Mouse (Mus musculus) lung, embryonic 16.5 days (tissue): Measurements from ENCODE around the gene Sft2d1. TPM values are rescaled to one million over a fixed set of nuclear protein-coding genes. Genes with fewer than 3 reads are reported as not detected.

Experiments
- ATAC-seq: fragments of 200-750 bp; cut with Nextera tagmentation; 2 replicates; pipeline ENCODE4 v1.8.0; 2017; ENCODE audit warnings: low read depth, mild to moderate bottlenecking, moderate library complexity
- H3K27ac ChIP-seq: fragments of 300-500 bp; sonication (generic); 2 replicates; pipeline ENCODE4 v1.5.1; 2014; ENCODE audit warnings: mild to moderate bottlenecking, control low read depth, low read length
- H3K27me3 ChIP-seq: fragments of 300-500 bp; sonication (generic); 2 replicates; pipeline ENCODE4 v1.6.1; 2014; ENCODE audit warnings: low read depth, low read length, mixed read lengths; ENCODE audit not compliant: control insufficient read depth, insufficient read depth
- H3K36me3 ChIP-seq: fragments of 300-500 bp; sonication (generic); 2 replicates; pipeline ENCODE4 v1.6.1; 2014; ENCODE audit warnings: low read length; ENCODE audit not compliant: control insufficient read depth, insufficient read depth
- H3K4me1 ChIP-seq: fragments of 300-500 bp; sonication (generic); replicated peaks from 2 replicates; pipeline ENCODE4 v1.6.1; 2014; ENCODE audit warnings: low read length, mixed read lengths; ENCODE audit not compliant: control insufficient read depth, insufficient read depth
- H3K4me2 ChIP-seq: fragments of 300-500 bp; sonication (generic); 2 replicates; pipeline ENCODE4 v1.6.1; 2014; ENCODE audit warnings: low read depth, low read length, control low read depth
- H3K4me3 ChIP-seq: fragments of 300-500 bp; sonication (generic); 2 replicates; pipeline ENCODE4 v1.5.1; 2014; ENCODE audit warnings: mild to moderate bottlenecking, low read length, control low read depth
- H3K9ac ChIP-seq: fragments of 300-500 bp; sonication (generic); 2 replicates; pipeline ENCODE4 v1.6.1; 2014; ENCODE audit warnings: low read length, control low read depth
- H3K9me3 ChIP-seq: fragments of 300-500 bp; sonication (generic); 2 replicates; pipeline ENCODE4 v1.6.1; 2016; ENCODE audit warnings: low read length; ENCODE audit not compliant: control insufficient read depth
- WGBS: fragments of 180-500 bp; shearing (Covaris S2); extraction: QIAGEN DNeasy Blood & Tissue Kit; methylation state at CpG from one replicate; pipeline ENCODE4 v1.1.7; 2014; 5-methylcytosine and 5-hydroxymethylcytosine counted together
- polyA plus RNA-seq: library from polyadenylated mRNA; unstranded; fragments of >200 nt; fragmentation: Nextera tagmentation; extraction: Ambion mirVana; gene quantifications from 2 replicates; pipeline ENCODE4 v1.2.1, GENCODE M21; 2015

Gene Sft2d1
- polyA plus RNA-seq, 1 experiment from 2014 or later = 83.6 TPM

DNA sequence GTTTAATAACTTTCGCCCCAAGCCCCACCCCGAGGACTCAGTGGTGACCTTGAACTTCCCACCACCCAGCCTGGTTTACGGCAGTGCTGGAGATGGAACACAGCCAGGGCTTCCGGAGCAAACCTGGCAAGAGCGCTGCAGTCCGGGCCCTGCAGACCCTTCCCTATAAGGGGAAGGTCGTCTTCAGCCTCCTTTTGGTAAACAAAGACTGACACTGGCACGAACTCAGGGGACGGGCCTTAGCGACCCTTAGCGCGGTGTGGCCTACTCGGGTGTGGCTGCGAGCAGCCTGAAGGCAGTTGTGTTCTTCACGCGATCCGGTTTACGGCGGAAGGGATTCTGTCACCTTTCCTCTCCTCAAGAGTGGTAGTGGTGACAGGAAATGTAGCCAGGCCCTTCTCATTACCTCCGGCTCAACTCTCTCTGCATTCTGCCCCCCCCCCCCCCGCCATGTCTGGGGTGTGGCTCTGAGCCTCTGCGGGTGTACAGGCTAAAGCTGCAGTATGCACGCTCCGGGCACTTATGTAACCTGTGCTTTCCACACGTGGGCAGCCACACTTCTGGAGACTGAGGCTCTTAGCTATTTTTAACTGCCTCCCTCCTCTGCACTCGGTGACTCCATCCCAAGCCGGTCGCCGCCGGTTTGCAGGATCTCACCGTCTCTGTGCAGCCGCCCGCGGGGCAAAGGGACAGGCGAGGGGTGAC is 27.9 kb upstream of the Sft2d1 start, which contains the start of gene Mpc1:
Mpc1 (plus strand) TSS at position 84 of the 705 bp plus-strand sequence.
- ATAC-seq = peak; percentile 82

DNA sequence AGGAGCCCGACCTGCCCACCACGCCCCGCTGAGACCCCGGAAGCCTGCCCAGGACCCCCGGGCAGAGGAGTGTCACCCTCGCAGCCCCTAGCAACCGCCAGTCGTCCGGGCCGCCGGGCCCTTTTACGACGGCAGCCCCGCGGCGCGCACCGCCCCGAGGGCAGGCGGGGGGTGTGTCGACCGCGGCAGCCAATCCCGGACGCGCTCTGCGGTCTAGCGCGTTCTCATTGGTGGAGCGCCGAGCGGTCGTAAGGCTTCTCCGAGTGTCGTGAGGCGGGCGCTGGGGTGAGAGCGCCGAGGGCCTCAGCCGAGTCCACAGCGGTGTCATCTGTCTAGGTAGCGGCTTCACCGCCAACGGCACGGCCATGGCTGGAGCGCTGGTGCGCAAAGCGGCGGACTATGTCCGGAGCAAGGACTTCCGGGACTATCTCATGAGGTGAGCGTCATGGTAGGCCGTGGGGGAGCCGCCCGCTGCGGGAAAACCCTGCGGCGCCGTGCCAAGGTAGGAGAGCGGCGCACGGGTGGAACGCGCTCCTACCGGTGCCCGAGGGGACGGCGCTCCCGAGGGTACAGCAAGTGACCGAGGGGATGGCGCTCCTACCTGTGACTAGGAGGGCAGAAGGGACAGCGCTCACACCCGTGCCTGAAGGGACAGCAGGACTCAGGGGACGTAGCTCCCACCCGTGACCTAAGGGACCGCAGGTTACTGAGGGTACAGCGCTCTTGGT is 27.2 kb upstream of the Sft2d1 start:
- under 1% methylated on average over 73 of the region's 77 CpGs for WGBS
- Histone ChIP-seq H3K27me3 (no peaks in the 10 kb centered on the region), H3K4me3 (peak overlapping the region; percentile 90), H3K4me1 (peaks cover 4% of the 10 kb centered on the region; the same call in 1 of the 2 replicates), H3K9ac (peak overlapping the region; percentile 92), H3K36me3 (no peaks in the 10 kb centered on the region), H3K9me3 (no peaks in the 10 kb centered on the region), H3K4me2 (peak overlapping the region; percentile 93), H3K27ac (peak overlapping the region; percentile 99)
- peak; percentile 99 for ATAC-seq

More for the DNA sequence above, 27.9 kb upstream of the Sft2d1 start, which contains the start of gene Mpc1:
- peak within 1 kb of the TSS; percentile 99 for H3K27ac ChIP-seq
- peak within 1 kb of the TSS; percentile 93 for H3K4me2 ChIP-seq
- WGBS = under 1% methylated on average over 30 of the region's 35 CpGs
- H3K4me3 ChIP-seq = peak within 1 kb of the TSS; percentile 90
- no peaks in the 10 kb centered on the region for H3K36me3 ChIP-seq
- no peaks in the 10 kb centered on the region for H3K9me3 ChIP-seq
- H3K27me3 ChIP-seq = no peaks in the 10 kb centered on the region
- peaks cover 4% of the 10 kb centered on the region; the same call in 1 of the 2 replicates for H3K4me1 ChIP-seq
- H3K9ac ChIP-seq = peak within 1 kb of the TSS; percentile 92

DNA sequence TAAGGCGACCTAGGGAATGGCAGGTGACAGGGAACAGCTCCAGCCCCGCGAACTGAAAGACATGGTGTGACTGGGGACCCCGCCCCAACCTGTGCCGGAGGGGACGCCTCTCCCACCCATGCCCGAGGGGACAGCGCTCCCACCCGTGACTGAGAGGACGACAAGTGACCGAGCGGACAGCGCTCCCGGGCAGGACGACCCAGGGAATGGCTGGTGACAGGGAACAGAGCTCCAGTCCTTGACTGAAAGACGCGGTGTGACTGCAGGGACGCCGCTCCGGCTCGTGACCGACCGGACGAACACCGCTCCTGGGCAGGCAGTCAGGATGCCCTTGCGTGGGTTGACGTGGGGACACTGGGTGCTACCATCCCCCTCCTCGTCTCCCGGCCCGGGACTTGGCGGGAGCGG is 26.6 kb upstream of the Sft2d1 start:
- under 1% methylated on average over 32 of the region's 32 CpGs for WGBS
- H3K9me3 ChIP-seq = no peaks in the 10 kb centered on the region
- H3K4me3 ChIP-seq = peak overlapping the region; percentile 90
- H3K27ac ChIP-seq = peak overlapping the region; percentile 88; the same call in 1 of the 2 replicates
- no peaks in the 10 kb centered on the region for H3K27me3 ChIP-seq
- H3K4me1 ChIP-seq = peaks cover 4% of the 10 kb centered on the region; the same call in 1 of the 2 replicates
- peak overlapping the region; percentile 93 for H3K4me2 ChIP-seq
- no peaks in the 10 kb centered on the region for H3K36me3 ChIP-seq
- H3K9ac ChIP-seq = peak overlapping the region; percentile 92
- ATAC-seq = peak; percentile 6; the same call in 1 of the 2 replicates

DNA sequence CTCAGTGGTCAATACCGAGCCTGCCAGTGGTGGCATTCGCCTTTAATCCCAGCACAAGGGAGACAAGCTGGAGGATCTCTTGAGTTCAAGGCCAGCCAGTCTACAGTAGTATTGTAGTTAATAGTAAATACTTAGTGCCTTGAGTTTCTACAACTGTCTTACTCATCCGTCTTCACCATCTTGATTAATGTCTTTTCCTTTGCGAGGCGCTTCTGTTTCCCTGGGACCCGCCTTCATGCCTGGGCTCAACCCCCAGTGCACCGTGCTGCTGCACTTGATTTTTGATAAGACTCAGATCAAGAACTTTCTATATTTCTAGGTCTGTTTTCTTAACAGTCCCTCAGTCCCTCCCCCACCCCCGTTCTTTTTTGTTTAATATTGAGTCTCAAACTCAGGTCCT is 25.8 kb upstream of the Sft2d1 start:
- Histone ChIP-seq H3K9ac (0 out of 2 replicates have a peak overlapping the region, but pooled peaks have one; percentile 92), H3K36me3 (no peaks in the 10 kb centered on the region), H3K4me3 (peak overlapping the region; percentile 90; the same call in 1 of the 2 replicates), H3K4me2 (peak overlapping the region; percentile 93), H3K27me3 (no peaks in the 10 kb centered on the region), H3K4me1 (peaks cover 4% of the 10 kb centered on the region; the same call in 1 of the 2 replicates), H3K27ac (no peak overlapping the region), H3K9me3 (no peaks in the 10 kb centered on the region)
- no peak for ATAC-seq
- WGBS = 24% methylated on average over 8 of the region's 8 CpGs

DNA sequence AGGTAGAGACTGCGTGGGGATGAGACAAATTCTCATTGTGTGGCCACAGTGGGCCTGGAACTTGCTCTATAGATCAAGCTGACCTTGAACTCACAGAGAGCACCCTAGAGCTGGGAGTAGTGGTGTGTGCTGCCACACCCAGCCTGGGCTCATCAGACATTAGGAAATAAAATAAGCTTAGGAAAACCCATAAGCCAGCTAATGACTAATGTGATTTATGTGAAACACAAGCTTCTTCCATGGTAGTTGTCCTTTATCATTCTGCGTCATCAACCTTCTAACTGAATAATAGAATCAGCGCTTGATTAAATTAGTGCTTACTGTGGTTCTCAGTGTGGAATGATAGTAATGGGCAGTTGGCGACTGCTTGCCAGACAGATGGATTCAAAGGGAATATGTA is 23.9 kb upstream of the Sft2d1 start:
- Histone ChIP-seq H3K27ac (no peak overlapping the region), H3K9ac (no peak overlapping the region), H3K27me3 (no peaks in the 10 kb centered on the region), H3K4me1 (peaks cover 4% of the 10 kb centered on the region; the same call in 1 of the 2 replicates), H3K4me2 (no peak overlapping the region), H3K9me3 (no peaks in the 10 kb centered on the region), H3K36me3 (no peaks in the 10 kb centered on the region), H3K4me3 (no peak overlapping the region)
- WGBS = 89% methylated on average over 4 of the region's 4 CpGs
- ATAC-seq = no peak

DNA sequence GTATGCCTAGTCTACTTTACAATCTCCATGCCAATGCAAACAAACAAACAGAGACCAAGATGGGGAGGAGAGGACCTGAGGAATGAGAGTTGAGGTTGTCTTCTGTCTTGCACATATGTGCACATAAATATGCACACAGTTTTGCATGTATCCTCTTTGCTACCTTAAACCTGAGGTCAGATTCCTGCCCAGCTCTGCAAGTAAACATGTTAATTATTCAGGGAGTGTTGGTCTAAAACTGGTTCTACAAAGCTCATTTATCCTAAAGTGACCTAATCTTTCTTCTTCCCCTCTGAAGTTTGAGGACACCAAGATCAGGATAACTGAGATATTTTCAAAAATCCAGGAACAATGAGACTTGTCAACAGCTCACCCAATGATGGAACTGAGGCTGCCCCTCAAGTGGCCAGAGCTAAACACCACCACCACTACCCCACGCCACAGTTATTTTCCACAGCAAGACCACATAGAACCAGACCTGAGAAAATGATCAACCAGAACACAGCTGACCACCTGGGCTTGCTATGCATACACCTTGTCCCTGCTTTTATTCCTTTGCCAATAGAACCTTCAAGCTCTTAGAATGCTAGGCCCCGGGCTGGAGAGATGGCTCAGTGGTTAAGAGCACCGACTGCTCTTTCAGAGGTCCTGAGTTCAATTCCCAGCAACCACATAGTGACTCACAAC is 20.8 kb upstream of the Sft2d1 start:
- 95% methylated on average over 3 of the region's 3 CpGs for WGBS
- Histone ChIP-seq H3K36me3 (no peaks in the 10 kb centered on the region), H3K4me2 (no peak overlapping the region), H3K9me3 (no peaks in the 10 kb centered on the region), H3K4me3 (no peak overlapping the region), H3K4me1 (peaks cover under 1% of the 10 kb centered on the region; the same call in 1 of the 2 replicates), H3K27ac (no peak overlapping the region), H3K27me3 (no peaks in the 10 kb centered on the region), H3K9ac (no peak overlapping the region)
- ATAC-seq = no peak

DNA sequence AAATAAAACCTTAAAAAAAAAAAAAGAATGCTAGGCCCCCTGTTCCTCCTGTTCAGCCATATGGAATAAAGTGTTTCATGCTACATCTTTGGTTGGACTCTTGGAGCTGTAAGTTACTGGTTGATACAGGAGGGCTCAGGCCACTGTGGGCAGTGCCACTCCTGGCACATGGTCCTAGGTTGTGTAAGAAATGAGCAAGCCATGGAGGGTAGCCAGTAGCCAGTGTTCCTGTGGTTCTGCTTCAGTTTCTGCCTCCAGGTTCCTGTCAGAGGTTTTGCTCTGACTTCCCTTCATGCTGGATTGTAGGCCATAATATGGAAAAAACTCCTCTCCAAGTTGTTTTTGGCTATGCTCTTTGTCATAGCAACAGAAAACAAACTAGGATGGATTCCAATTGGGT is 20.2 kb upstream of the Sft2d1 start:
- no peaks in the 10 kb centered on the region for H3K9me3 ChIP-seq
- no peak overlapping the region for H3K27ac ChIP-seq
- no peaks in the 10 kb centered on the region for H3K36me3 ChIP-seq
- H3K27me3 ChIP-seq = no peaks in the 10 kb centered on the region
- no peak for ATAC-seq
- H3K9ac ChIP-seq = no peak overlapping the region
- H3K4me1 ChIP-seq = no peaks in the 10 kb centered on the region
- no peak overlapping the region for H3K4me3 ChIP-seq
- H3K4me2 ChIP-seq = no peak overlapping the region

DNA sequence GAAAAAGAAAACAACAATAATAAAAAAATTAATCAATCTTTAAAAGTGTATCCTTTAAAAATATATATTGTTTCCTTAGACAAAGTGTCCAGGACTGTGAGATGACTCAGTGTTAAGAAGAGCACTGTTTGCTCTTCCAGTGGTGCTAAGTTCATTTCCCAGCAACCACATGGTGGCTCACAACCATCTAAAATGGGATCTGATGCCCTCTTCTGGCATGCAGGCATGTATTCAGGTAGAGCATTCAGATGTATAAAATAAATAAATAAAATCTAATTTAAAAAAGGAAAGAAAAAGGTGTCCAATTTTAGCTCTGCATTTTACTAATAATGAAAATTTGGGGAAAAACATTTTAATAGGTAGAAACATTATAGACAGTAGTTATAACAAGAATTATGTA is 15.1 kb upstream of the Sft2d1 start:
- Histone ChIP-seq H3K4me1 (no peaks in the 10 kb centered on the region), H3K4me3 (no peak overlapping the region), H3K9ac (no peak overlapping the region), H3K27me3 (no peaks in the 10 kb centered on the region), H3K9me3 (no peaks in the 10 kb centered on the region), H3K27ac (no peak overlapping the region), H3K36me3 (no peaks in the 10 kb centered on the region), H3K4me2 (no peak overlapping the region)
- no peak for ATAC-seq
